ENCODE assay signal across 8 mouse cellular contexts in the genomic region with DNA sequence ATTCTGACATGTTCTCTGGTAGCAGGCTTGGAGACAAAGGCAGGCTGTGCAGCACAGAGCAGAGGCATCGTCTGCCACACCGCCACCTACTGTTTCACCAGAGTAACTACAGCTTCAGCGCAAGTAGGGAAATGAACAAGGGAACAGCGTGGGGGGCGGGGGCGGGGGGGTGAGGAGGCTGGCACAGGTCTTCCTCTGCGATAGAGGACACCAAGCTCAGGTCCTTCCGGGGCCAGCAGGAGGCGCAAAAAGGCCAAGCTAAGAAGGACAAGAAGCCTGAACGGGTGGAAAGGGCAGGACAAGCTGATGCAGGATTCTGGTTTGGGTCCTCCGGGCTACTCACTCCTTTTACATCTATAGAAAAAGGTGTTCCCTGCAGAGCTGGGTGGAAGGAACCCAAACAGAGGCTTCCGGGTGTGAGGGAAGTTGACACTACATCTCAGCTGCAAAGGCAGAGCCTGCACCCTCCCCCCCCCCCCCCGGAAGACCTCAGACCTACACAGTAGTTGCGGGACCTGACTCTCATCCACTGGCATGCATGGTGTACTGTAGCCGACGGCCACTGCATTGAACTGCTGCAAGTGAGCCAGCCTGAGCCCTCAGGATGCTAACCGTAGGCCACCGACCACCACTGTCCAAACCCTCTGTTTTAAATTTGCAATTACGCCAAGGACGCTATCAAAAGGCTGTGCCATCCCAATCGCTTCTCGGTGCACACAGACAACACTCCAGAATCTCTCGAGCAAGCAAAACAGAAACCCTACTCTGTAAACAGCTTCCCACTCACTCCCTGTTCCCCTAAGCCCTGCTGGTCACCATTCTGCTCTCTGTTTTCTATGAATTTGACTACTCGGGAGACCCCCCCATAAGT.
DNase-seq lines count a peak whose midpoint lies in the region; ATAC-seq and TF ChIP-seq lines count a peak whose summit lies in the region.

No protein-coding gene starts in this region.

- H3K36me3 ChIP-seq in embryonic facial prominence, embryonic 12.5 days: no peaks in the 10 kb centered on the region
- no peaks in the 10 kb centered on the region for H3K36me3 ChIP-seq in heart, embryonic 11.5 days (ENCODE audit: control insufficient read depth, insufficient read depth, low read length)
- H3K36me3 ChIP-seq in kidney, embryonic 15.5 days: no peaks in the 10 kb centered on the region
- H3K36me3 ChIP-seq in liver, embryonic 11.5 days (ENCODE audit: control insufficient read depth, insufficient read depth, low read length): no peaks in the 10 kb centered on the region
- H3K36me3 ChIP-seq in testis, adult 2 months (ENCODE audit: control insufficient read depth, insufficient read depth, low read length): no peaks in the 10 kb centered on the region

- peak; percentile 86 for ATAC-seq in embryonic facial prominence, embryonic 12.5 days (ENCODE audit: insufficient number of reproducible peaks, insufficient read depth, low FRiP score, low TSS enrichment)
- peak; percentile 79 for ATAC-seq in heart, embryonic 11.5 days (replicated peaks; ENCODE audit: insufficient number of reproducible peaks, low FRiP score, low TSS enrichment)
- peak; percentile 91 for ATAC-seq in kidney, embryonic 15.5 days (replicated peaks; ENCODE audit: low FRiP score)
- ATAC-seq in liver, embryonic 11.5 days (replicated peaks; ENCODE audit: low FRiP score): peak; percentile 81

- DNase-seq in B cell, adult 2 months: peak; percentile 49 to 51
- DNase-seq in adrenal gland, postnatal 14 days: peak; percentile 71
- peak; percentile 63 for DNase-seq in liver, embryonic 11.5 days (ENCODE audit: low spot score)
- DNase-seq in natural killer cell, adult 2 months (ENCODE audit: low spot score in 2 of 2): peak; percentile 28 to 50

- 0 out of 2 replicates have a peak, but pooled peaks cover 7% of the 10 kb centered on the region for H3K4me1 ChIP-seq in embryonic facial prominence, embryonic 12.5 days
- H3K4me1 ChIP-seq in heart, embryonic 11.5 days (ENCODE audit: control insufficient read depth, insufficient read depth, low read length): no peaks in the 10 kb centered on the region
- H3K4me1 ChIP-seq in kidney, embryonic 15.5 days: peaks cover 12% of the 10 kb centered on the region
- no peaks in the 10 kb centered on the region; the same call in 1 of the 2 replicates for H3K4me1 ChIP-seq in liver, embryonic 11.5 days (replicated peaks; ENCODE audit: control insufficient read depth, insufficient read depth, low read length)
- no peaks in the 10 kb centered on the region; the same call in 1 of the 2 replicates for H3K4me1 ChIP-seq in testis, adult 2 months (ENCODE audit: control insufficient read depth, insufficient read depth, low read length)

- peak overlapping the region; percentile 46; the same call in 1 of the 2 replicates for H3K27ac ChIP-seq in embryonic facial prominence, embryonic 12.5 days
- peak overlapping the region; percentile 12; the same call in 1 of the 2 replicates for H3K27ac ChIP-seq in heart, embryonic 11.5 days (ENCODE audit: low read depth, low read length)
- no peak overlapping the region for H3K27ac ChIP-seq in kidney, embryonic 15.5 days
- no peak overlapping the region for H3K27ac ChIP-seq in liver, embryonic 11.5 days (ENCODE audit: low read depth, low read length)
- no peak overlapping the region for H3K27ac ChIP-seq in testis, adult 2 months (ENCODE audit: control insufficient read depth, insufficient read depth, low read depth, low read length)

- peak overlapping the region; percentile 28 for H3K9ac ChIP-seq in embryonic facial prominence, embryonic 12.5 days
- peak overlapping the region; percentile 54; the same call in 1 of the 2 replicates for H3K9ac ChIP-seq in heart, embryonic 11.5 days (ENCODE audit: low read depth, low read length)
- 0 out of 2 replicates have a peak overlapping the region, but pooled peaks have one; percentile 17 for H3K9ac ChIP-seq in kidney, embryonic 15.5 days
- no peak overlapping the region for H3K9ac ChIP-seq in liver, embryonic 11.5 days (ENCODE audit: low read depth, low read length)

- peak; percentile 95 for TF ChIP-seq CTCF in testis, adult 2 months (IDR thresholded peaks at IDR 0.05; ENCODE audit: control insufficient read depth, insufficient read depth, insufficient replicate concordance, low read depth, low read length)

- H3K27me3 ChIP-seq in embryonic facial prominence, embryonic 12.5 days: no peaks in the 10 kb centered on the region
- H3K27me3 ChIP-seq in heart, embryonic 11.5 days (ENCODE audit: control insufficient read depth, insufficient read depth, low read length): no peaks in the 10 kb centered on the region
- no peaks in the 10 kb centered on the region for H3K27me3 ChIP-seq in kidney, embryonic 15.5 days
- H3K27me3 ChIP-seq in liver, embryonic 11.5 days (replicated peaks; ENCODE audit: control insufficient read depth, insufficient read depth, low read length): no peaks in the 10 kb centered on the region
- no peaks in the 10 kb centered on the region for H3K27me3 ChIP-seq in testis, adult 2 months (ENCODE audit: control insufficient read depth, insufficient read depth, low read length)

- H3K9me3 ChIP-seq in embryonic facial prominence, embryonic 12.5 days: no peaks in the 10 kb centered on the region
- H3K9me3 ChIP-seq in heart, embryonic 11.5 days (replicated peaks; ENCODE audit: control insufficient read depth, low read length): no peaks in the 10 kb centered on the region
- no peaks in the 10 kb centered on the region for H3K9me3 ChIP-seq in kidney, embryonic 15.5 days (replicated peaks)
- no peaks in the 10 kb centered on the region for H3K9me3 ChIP-seq in liver, embryonic 11.5 days (ENCODE audit: control insufficient read depth, low read length)

- WGBS in embryonic facial prominence, embryonic 12.5 days: 3% methylated on average over 24 of the region's 24 CpGs
- 9% methylated on average over 24 of the region's 24 CpGs for WGBS in heart, embryonic 11.5 days (ENCODE audit: insufficient replicate concordance)
- 9% methylated on average over 23 of the region's 24 CpGs for WGBS in kidney, embryonic 15.5 days
- 9% methylated on average over 24 of the region's 24 CpGs for WGBS in liver, embryonic 11.5 days

- H3K4me3 ChIP-seq in embryonic facial prominence, embryonic 12.5 days: peak overlapping the region; percentile 35
- peak overlapping the region; percentile 45 for H3K4me3 ChIP-seq in heart, embryonic 11.5 days (ENCODE audit: low read depth, low read length)
- H3K4me3 ChIP-seq in kidney, embryonic 15.5 days (replicated peaks): peak overlapping the region; percentile 44
- H3K4me3 ChIP-seq in liver, embryonic 11.5 days (ENCODE audit: low read depth, low read length): peak overlapping the region; percentile 42
- peak overlapping the region; percentile 37 for H3K4me3 ChIP-seq in testis, adult 2 months (ENCODE audit: control insufficient read depth, low read depth, low read length)

- peak overlapping the region; percentile 54 for H3K4me2 ChIP-seq in embryonic facial prominence, embryonic 12.5 days (replicated peaks)
- H3K4me2 ChIP-seq in heart, embryonic 11.5 days: peak overlapping the region; percentile 69
- peak overlapping the region; percentile 75 for H3K4me2 ChIP-seq in kidney, embryonic 15.5 days
- H3K4me2 ChIP-seq in liver, embryonic 11.5 days: peak overlapping the region; percentile 66

- no peak for TF ChIP-seq POLR2A in testis, adult 2 months (IDR thresholded peaks at IDR 0.05; ENCODE audit: control insufficient read depth, low read depth, low read length)

Comparison
In these comparisons a context has a peak if more than half of its experiments do, and no peak if none do; other contexts are left out.
1. H3K27ac ChIP-seq: peak in embryonic facial prominence, embryonic 12.5 days (single experiment) and heart, embryonic 11.5 days (single experiment); none in kidney, embryonic 15.5 days (single experiment), liver, embryonic 11.5 days (single experiment) and testis, adult 2 months (single experiment).
2. Peak in every context shown above with its lines, with median percentiles within 50 percentile points of each other: DNase-seq, ATAC-seq, H3K4me2 ChIP-seq and H3K4me3 ChIP-seq.